Mouse (Mus musculus) liver, postnatal 0 days (tissue): ENCODE data around the gene Plpp1.

Experiments used
- CTCF ChIP-seq: sonication (generic); IDR thresholded peaks from 2 replicates; pipeline ENCODE4 v1.5.1; 2016; ENCODE audit warnings: antibody characterized with exemption, low read depth
- EP300 ChIP-seq: IDR thresholded peaks from 2 replicates; pipeline ENCODE4 v1.6.1; 2016; ENCODE audit warnings: antibody characterized with exemption, low read depth, mild to moderate bottlenecking

DNA sequence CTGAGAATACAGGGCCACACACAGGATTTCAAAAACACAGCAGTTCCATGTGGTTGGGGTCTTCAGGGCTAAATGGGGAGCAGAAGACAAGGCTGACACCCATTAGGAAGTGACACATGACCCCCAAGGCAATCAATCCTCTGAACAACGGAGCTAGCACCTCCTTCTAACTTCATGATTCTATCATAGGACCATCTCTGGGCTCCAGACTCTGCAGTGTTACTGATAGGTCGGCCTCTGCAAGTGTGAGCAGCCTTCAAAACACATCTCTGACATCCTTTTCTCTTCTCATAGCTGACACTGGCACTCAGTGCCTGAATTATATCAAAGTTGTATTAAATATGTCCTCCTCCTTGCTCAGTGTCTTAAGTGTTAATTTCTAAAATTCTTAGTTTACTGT is 32.0 kb downstream of the Plpp1 start:
- TF ChIP-seq CTCF: no peak
- no peak for TF ChIP-seq EP300
